Mouse (Mus musculus) bone marrow, adult 2 months (tissue): ENCODE results near the gene Fhdc1. TPM values are rescaled to one million over a fixed set of nuclear protein-coding genes. Genes with fewer than 3 reads are reported as not detected.

Experiments used
- H3K27ac ChIP-seq: fragments of 200-500 bp; 2 replicates; pipeline ENCODE4 v1.5.1; 2012; ENCODE audit warnings: low read depth, mild to moderate bottlenecking, control low read depth, inconsistent platforms, low read length; ENCODE audit not compliant: control insufficient read depth, poor library complexity, insufficient read depth
- H3K4me1 ChIP-seq: fragments of 200-500 bp; 2 replicates; pipeline ENCODE4 v1.6.1; 2011; ENCODE audit warnings: low read length; ENCODE audit not compliant: control insufficient read depth, insufficient read depth
- H3K4me3 ChIP-seq: fragments of 200-500 bp; replicated peaks from 2 replicates; pipeline ENCODE3; 2011; ENCODE audit warnings: mild to moderate bottlenecking, low read depth, low read length, control low read depth; ENCODE audit not compliant: control insufficient read depth
- CTCF ChIP-seq: fragments of 200-500 bp; IDR thresholded peaks from 2 replicates; pipeline ENCODE4 v1.5.1; 2011; ENCODE audit warnings: low read length, control low read depth; ENCODE audit not compliant: control insufficient read depth, insufficient read depth
- POLR2A ChIP-seq: fragments of 200-500 bp; IDR thresholded peaks from 2 replicates; pipeline ENCODE4 v1.6.1; 2011; ENCODE audit warnings: low read depth, mild to moderate bottlenecking, control low read depth, low read length, borderline replicate concordance; ENCODE audit not compliant: control insufficient read depth
- WGBS: fragments of 180-500 bp; shearing (Covaris S2); methylation state at CpG from one replicate; pipeline ENCODE4 v1.1.7; 2018; 5-methylcytosine and 5-hydroxymethylcytosine counted together
- polyA plus RNA-seq: library from polyadenylated mRNA; stranded (reverse); fragments of >200 nt; gene quantifications from 2 replicates; pipeline ENCODE4 v1.2.4, GENCODE M21; 2011; ENCODE audit warnings: low replicate concordance; ENCODE audit not compliant: missing spikeins, insufficient read depth, insufficient read length

The Fhdc1 gene
- polyA plus RNA-seq, 1 experiment = 43.5 TPM

DNA sequence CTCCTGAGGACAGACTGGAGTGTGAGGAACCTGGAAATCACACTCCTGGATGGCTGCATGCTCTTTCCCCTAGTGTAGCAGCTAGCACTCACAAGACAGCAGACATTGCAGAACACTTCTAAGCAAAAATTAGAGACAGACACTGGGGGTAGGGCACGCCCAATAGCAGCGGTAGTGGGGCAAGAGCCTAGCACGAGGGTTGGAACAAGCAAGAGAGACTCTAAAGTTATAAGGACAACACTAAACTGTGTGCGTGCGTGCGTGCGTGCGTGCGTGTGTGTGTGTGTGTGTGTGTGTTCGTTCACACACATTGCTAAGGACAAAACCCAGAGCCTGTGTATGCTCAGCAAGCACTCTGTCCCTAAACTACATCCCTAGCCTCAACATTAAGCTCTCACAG is 20.3 kb upstream of the Fhdc1 start:
- WGBS = 87% methylated on average over 10 of the region's 10 CpGs
- no peak overlapping the region for H3K27ac ChIP-seq
- TF ChIP-seq CTCF (no peak), POLR2A (no peak)
- H3K4me3 ChIP-seq = no peak overlapping the region
- H3K4me1 ChIP-seq = peaks cover 1% of the 10 kb centered on the region; the same call in 1 of the 2 replicates

DNA sequence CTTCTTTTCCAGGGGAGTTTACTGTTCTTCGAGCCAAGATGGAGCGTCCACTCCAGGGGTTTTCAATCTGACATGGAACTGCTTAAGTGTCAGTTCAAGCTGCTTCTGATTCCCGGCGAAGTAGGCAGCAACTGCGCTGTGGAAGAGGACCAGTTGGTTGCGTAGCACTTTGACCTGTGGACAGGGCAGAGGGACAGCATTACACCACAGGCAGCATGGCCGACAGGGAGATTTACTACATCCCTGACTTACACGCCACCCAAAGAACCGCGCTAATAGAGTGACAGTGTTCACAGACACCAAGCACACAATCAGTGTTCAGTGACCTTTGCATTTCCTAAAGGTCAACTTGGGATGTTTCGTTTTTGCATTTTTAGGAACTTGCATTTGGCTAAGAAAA is 17.5 kb upstream of the Fhdc1 start:
- Histone ChIP-seq H3K27ac (no peak overlapping the region), H3K4me1 (no peaks in the 10 kb centered on the region; the same call in 1 of the 2 replicates), H3K4me3 (no peak overlapping the region)
- TF ChIP-seq POLR2A = no peak
- TF ChIP-seq CTCF = no peak
- 87% methylated on average over 11 of the region's 11 CpGs for WGBS

DNA sequence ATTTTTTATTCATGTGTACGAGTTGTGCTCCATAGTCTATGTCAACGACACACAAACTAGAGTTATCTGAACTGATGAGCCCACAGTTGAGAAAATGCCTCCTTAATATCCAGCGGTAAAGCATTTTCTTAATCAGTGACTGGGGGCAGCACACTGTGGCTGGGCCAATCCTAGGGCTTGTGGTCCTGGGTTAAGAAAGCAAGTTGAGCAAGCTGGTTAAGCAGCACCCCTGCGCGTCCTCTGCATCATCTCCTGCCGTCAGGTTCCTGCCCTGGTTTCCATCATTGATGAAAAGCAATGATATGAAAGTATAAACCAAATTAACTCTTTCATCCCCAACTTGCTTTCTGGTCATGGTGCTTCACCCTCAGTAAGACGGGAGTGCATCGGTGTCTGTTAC is 12.4 kb upstream of the Fhdc1 start:
- Histone ChIP-seq H3K4me1 (peaks cover 2% of the 10 kb centered on the region), H3K4me3 (no peak overlapping the region)
- 63% methylated on average over 8 of the region's 8 CpGs for WGBS

DNA sequence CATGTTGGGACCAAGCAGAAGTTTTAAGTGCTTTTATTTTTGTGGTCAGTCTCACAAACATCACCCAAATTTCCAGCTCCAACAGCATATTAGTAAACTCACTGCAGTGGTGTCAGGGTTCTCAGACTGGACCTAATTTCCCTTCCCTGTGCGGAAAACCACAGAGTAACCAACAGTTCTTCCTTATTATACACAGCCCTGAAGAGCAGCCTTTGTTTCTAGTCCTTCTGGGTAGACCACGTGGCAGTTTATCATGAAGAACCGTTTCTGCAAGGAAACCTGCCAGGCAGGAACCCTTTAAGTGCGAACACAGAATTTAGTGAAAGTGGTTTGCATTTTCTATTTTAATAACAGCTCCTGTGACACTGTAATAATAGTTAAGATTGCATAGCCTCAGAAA is 11.9 kb upstream of the Fhdc1 start:
- TF ChIP-seq CTCF (no peak), POLR2A (no peak)
- Histone ChIP-seq H3K4me1 (peaks cover 2% of the 10 kb centered on the region), H3K4me3 (no peak overlapping the region), H3K27ac (no peak overlapping the region)
- 7% methylated on average over 4 of the region's 4 CpGs for WGBS

More for the DNA sequence above, 12.4 kb upstream of the Fhdc1 start:
- TF ChIP-seq POLR2A (no peak), CTCF (no peak)
- H3K27ac ChIP-seq = no peak overlapping the region

DNA sequence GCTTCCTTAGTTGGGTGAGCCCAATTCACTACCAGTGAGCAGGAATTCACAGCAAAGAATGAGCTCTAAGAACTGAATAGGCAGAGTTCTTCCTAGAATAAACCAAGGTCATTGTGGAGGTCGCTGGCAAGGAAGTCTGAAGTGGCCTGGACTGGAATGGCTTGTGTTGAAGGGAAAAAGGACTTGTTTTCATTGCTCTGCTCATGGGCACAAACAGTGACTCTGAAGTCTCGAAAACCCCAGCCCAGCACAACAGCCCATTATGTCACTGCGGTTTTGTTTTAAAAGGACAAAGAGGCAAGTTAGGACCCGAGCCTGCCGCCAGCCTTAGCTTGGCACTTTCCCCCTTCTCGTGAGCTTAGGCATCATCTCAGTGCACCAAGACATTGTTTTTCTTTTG is 8.5 kb upstream of the Fhdc1 start:
- Histone ChIP-seq H3K4me3 (no peak overlapping the region), H3K4me1 (peaks cover 2% of the 10 kb centered on the region), H3K27ac (no peak overlapping the region)
- TF ChIP-seq CTCF (no peak), POLR2A (no peak)
- 72% methylated on average over 6 of the region's 6 CpGs for WGBS

DNA sequence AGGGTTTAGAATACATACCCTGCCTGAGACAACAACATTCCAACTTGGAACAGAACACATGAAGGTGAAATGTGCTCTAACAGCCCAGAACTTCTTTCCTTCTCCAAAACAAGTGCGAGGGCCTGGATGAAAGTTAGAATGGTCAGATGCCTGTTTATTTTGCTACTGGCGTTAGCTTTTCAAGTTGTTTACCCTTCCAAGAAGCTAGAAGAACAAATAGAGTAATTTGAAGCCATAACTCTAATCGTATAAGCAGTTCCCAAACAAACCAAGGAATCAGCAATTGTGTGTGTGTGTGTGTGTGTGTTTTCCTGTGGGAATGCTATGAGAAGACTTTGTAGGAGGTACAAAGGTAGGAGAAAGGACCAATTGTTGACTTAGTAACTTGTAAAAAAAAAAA is 4.7 kb upstream of the Fhdc1 start:
- no peak for TF ChIP-seq POLR2A
- no peak for TF ChIP-seq CTCF
- Histone ChIP-seq H3K4me3 (no peak overlapping the region), H3K27ac (no peak overlapping the region), H3K4me1 (no peaks in the 10 kb centered on the region)
- 85% methylated on average over 3 of the region's 3 CpGs for WGBS

DNA sequence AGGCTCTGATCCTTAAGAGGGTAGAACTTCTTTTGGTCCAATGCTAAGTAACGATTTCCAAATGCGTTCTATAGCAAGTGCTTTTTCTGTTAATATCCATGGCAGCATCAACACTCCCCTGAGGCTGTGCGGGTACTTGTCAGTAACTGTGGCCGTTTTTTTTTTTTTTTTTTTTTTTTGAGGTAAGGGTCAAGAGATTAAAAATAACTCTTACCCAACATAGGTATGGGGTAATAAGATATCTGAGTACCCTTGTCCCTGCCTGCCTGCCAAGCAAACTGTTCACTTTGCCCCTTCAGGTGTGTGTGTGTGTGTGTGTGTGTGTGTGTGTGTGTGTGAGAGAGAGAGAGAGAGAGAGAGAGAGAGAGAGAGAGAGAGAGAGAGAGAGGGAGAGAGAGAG is 4.1 kb upstream of the Fhdc1 start:
- 57% methylated on average over 4 of the region's 4 CpGs for WGBS
- Histone ChIP-seq H3K4me1 (no peaks in the 10 kb centered on the region), H3K27ac (no peak overlapping the region), H3K4me3 (no peak overlapping the region)
- TF ChIP-seq POLR2A (no peak), CTCF (no peak)

DNA sequence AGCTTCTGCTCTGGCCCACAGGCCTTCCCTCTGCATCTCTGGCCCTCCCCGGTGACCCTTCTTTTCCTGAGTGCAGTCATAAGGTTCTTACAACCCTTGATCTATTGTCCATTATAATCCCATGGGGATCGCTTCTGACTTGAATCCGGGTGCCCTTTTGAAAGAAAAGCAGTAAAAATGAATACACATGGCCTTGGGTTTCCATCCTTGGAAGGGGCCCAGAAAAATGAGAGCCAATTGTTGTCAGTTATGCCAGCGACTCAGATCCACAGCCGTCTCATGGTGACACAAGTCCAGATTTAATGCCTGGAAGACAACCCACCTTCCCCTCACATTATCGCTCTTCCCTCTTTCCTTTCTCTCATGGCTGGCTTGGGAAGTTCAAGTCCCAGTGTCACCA is 1.9 kb upstream of the Fhdc1 start:
- Histone ChIP-seq H3K27ac (no peak overlapping the region), H3K4me1 (no peaks in the 10 kb centered on the region), H3K4me3 (no peak overlapping the region)
- TF ChIP-seq POLR2A (no peak), CTCF (no peak)
- WGBS = 90% methylated on average over 6 of the region's 6 CpGs

DNA sequence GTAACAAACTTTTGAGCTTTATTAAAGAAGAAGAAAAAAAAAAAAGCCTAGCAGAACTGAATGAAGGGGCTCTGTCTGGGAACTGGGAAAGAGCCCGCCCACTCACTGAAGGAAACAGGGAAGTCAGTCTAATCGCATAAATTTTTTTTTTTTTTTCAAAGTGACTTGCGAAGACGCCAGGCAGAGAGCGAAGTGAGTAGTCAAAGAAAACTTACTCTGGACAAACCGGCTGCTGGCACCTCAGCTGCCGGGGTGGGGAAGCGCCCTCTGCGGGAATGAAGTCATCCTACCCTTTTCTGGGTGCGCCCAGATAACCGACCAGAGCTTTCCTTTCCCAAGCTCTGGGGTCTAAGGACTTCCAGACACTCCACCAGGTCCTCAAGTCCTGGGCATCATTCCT is 875 bp upstream of the Fhdc1 start:
- TF ChIP-seq CTCF (peak; percentile 30; the same call in 1 of the 2 replicates), POLR2A (no peak)
- Histone ChIP-seq H3K4me3 (no peak overlapping the region), H3K4me1 (no peaks in the 10 kb centered on the region), H3K27ac (no peak overlapping the region)
- WGBS = 4% methylated on average over 11 of the region's 11 CpGs
